Mouse (Mus musculus) testis, adult 2 months (tissue): ENCODE results near the gene Dnaaf5. TPM values are rescaled to one million over a fixed set of nuclear protein-coding genes. Genes with fewer than 3 reads are reported as not detected.

Source experiments
- H3K27ac ChIP-seq: fragments of 200-500 bp; 2 replicates; pipeline ENCODE4 v1.5.1; 2012; ENCODE audit warnings: low read depth, low read length; ENCODE audit not compliant: control insufficient read depth, insufficient read depth
- H3K27me3 ChIP-seq: fragments of 200-500 bp; 2 replicates; pipeline ENCODE4 v1.6.1; 2012; ENCODE audit warnings: mild to moderate bottlenecking, low read length, moderate library complexity; ENCODE audit not compliant: control insufficient read depth, insufficient read depth
- H3K36me3 ChIP-seq: fragments of 200-500 bp; 2 replicates; pipeline ENCODE4 v1.6.1; 2012; ENCODE audit warnings: mild to moderate bottlenecking, low read length; ENCODE audit not compliant: control insufficient read depth, insufficient read depth
- H3K4me1 ChIP-seq: fragments of 200-500 bp; 2 replicates; pipeline ENCODE4 v1.6.1; 2012; ENCODE audit warnings: low read length; ENCODE audit not compliant: control insufficient read depth, insufficient read depth
- H3K4me3 ChIP-seq: fragments of 200-500 bp; 2 replicates; pipeline ENCODE4 v1.5.1; 2012; ENCODE audit warnings: low read depth, mild to moderate bottlenecking, low read length, moderate library complexity, mixed read lengths; ENCODE audit not compliant: control insufficient read depth
- CTCF ChIP-seq: fragments of 200-500 bp; IDR thresholded peaks from 2 replicates; pipeline ENCODE4 v1.5.1; 2012; ENCODE audit warnings: low read depth, mild to moderate bottlenecking, inconsistent platforms, low read length, moderate library complexity; ENCODE audit not compliant: control insufficient read depth, insufficient read depth, insufficient replicate concordance
- POLR2A ChIP-seq: fragments of 200-500 bp; IDR thresholded peaks from 2 replicates; pipeline ENCODE4 v1.6.1; 2012; ENCODE audit warnings: low read depth, mild to moderate bottlenecking, inconsistent platforms, low read length, moderate library complexity; ENCODE audit not compliant: control insufficient read depth
- polyA plus RNA-seq: library from polyadenylated mRNA; depleted of rRNA; stranded (reverse); fragments of >200 nt; gene quantifications from 2 replicates; pipeline ENCODE4 v1.2.3, GENCODE M21; 2012

Gene Dnaaf5
- polyA plus RNA-seq, 1 experiment: 40.4 TPM

DNA sequence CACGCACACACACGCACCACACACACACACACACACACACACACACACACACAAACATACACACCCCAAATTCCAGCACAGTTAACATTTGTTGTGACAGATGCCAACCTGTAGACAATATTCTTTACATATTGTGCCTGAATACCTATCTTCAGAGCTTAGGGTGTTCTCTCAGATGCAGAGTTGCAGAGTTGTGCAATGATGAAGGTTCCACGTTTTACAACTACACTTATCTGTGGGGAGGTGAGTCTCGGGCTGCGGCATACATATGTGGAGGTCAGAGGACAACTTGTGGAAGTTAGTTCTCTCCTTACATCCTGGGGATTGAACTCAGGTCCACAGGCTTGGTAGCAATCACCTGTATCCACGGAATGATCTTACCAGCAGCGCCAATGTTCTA is 34.5 kb upstream of the Dnaaf5 start:
- Histone ChIP-seq H3K27ac (no peak overlapping the region), H3K27me3 (no peaks in the 10 kb centered on the region), H3K4me3 (no peak overlapping the region), H3K36me3 (no peaks in the 10 kb centered on the region), H3K4me1 (peaks cover 2% of the 10 kb centered on the region; the same call in 1 of the 2 replicates)
- TF ChIP-seq POLR2A: no peak
- TF ChIP-seq CTCF: no peak

- Histone ChIP-seq H3K27ac (no peak overlapping the region), H3K4me1 (peaks cover 2% of the 10 kb centered on the region; the same call in 1 of the 2 replicates), H3K27me3 (no peaks in the 10 kb centered on the region), H3K4me3 (no peak overlapping the region), H3K36me3 (no peaks in the 10 kb centered on the region)
- TF ChIP-seq CTCF (no peak), POLR2A (no peak)
Measured at GRCm38 (mm10) chr5:139118139-139118960, 31.7 kb upstream of the Dnaaf5 start.

DNA sequence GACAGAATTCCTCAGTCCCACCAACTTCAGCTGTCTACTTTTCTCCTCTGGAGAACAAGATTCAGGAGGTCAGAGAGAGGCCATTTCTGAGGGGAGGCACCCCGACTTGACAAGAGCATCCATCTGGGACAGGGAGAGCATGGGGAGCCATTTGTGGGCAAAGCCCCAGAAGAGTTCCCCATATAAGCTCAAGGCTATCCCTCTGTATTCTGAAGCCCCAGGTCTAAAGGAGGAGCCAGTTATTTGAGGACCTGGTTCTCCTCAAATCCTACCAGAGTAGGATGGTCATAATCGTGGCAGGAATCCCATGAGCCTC is 31.1 kb upstream of the Dnaaf5 start:
- H3K4me3 ChIP-seq: no peak overlapping the region
- no peaks in the 10 kb centered on the region for H3K27me3 ChIP-seq
- TF ChIP-seq POLR2A (no peak), CTCF (no peak)
- H3K4me1 ChIP-seq: 0 out of 2 replicates have a peak, but pooled peaks cover 2% of the 10 kb centered on the region
- no peaks in the 10 kb centered on the region for H3K36me3 ChIP-seq
- no peak overlapping the region for H3K27ac ChIP-seq

DNA sequence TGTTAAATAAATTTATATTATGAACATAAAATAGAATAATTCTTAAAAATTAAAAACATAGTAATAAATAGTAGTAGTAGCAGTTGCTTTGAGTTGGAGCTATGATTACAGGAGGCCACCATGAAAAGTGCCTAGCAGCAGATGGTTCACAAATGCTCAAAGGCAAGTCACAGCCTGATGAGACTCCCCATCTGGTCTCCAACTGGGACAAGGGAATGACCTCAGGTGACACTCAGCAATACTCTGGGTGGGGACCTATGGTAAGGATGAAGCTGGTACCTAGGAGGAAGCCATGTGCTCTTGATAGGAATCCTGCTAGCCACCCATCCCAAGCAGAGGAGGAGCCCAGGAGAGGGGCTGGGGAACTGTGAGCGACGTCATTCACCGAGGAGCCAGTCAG is 24.3 kb upstream of the Dnaaf5 start:
- Histone ChIP-seq H3K36me3 (no peaks in the 10 kb centered on the region), H3K27ac (no peak overlapping the region), H3K27me3 (no peaks in the 10 kb centered on the region), H3K4me3 (no peak overlapping the region), H3K4me1 (peaks cover 7% of the 10 kb centered on the region)
- TF ChIP-seq CTCF (no peak), POLR2A (no peak)

DNA sequence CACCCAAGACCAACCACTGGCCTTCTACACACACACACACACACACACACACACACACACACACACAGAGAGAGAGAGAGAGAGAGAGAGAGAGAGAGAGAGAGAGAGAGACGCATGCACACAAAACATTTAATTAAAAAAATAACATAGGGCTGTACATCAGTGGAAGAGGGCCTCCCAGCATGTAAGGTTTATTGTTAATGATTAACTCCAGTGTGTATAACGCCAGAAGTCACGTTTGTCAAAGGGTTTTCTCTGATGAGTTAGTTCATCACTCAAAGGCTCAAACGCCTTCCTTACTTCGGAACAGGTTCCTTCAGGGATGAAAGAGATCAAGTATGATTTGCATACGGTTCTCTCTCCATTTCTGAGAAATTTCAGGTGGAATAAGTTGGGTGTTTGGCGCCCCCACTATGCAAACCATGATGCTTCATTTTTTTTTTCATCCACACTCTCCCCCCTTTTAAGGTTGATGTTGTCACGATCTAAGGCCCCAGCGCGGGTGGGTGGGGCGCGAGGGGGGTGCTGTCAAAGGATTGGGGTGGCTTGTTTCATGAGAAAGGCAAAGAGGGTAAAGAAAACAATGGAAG is 21.5 kb upstream of the Dnaaf5 start:
- Histone ChIP-seq H3K27ac (no peak overlapping the region), H3K4me3 (no peak overlapping the region), H3K4me1 (peaks cover 15% of the 10 kb centered on the region), H3K36me3 (no peaks in the 10 kb centered on the region), H3K27me3 (no peaks in the 10 kb centered on the region)
- TF ChIP-seq POLR2A: no peak

GRCm38 (mm10) chr5:139129078-139129477 is 20.9 kb upstream of the Dnaaf5 start:
- Histone ChIP-seq H3K27ac (no peak overlapping the region), H3K4me3 (no peak overlapping the region), H3K36me3 (no peaks in the 10 kb centered on the region), H3K27me3 (no peaks in the 10 kb centered on the region), H3K4me1 (peaks cover 15% of the 10 kb centered on the region)
- TF ChIP-seq CTCF: no peak
- TF ChIP-seq POLR2A: no peak

DNA sequence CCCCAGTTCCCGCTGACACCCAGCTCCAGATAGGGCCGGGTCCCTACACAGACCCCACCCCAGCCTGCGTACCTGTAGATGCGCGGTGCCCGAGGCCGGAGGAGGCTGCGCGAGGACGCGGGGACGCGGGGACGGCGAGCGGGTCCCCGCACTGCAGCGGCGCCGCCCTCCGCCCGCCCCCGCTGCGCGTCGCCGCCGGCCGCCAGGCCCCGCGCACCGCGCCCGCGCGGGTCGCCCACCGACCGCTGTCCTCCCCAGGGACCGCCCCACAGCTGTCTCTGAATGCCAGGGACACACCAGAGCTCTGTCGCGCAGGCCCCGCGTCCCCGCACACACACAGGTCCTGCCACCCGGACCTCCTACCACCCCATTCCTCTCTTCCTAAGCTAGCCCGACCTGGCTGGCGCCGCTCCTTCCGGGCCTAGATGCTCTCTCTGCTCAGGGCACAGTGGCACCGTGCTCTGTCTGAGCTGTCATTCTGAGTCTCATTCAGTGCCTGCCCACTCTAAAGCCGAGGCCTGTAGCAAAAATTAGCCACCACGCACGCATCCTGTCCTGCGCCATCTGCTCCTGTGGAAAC is 20.4 kb upstream of the Dnaaf5 start:
- TF ChIP-seq CTCF (no peak), POLR2A (no peak)
- Histone ChIP-seq H3K36me3 (no peaks in the 10 kb centered on the region), H3K4me1 (peaks cover 15% of the 10 kb centered on the region), H3K4me3 (peak overlapping the region; percentile 44), H3K27ac (no peak overlapping the region), H3K27me3 (no peaks in the 10 kb centered on the region)

- no peaks in the 10 kb centered on the region for H3K27me3 ChIP-seq
- TF ChIP-seq CTCF (no peak), POLR2A (no peak)
- H3K27ac ChIP-seq: no peak overlapping the region
- H3K4me1 ChIP-seq: peaks cover 15% of the 10 kb centered on the region
- H3K36me3 ChIP-seq: no peaks in the 10 kb centered on the region
- H3K4me3 ChIP-seq: no peak overlapping the region
Measured at GRCm38 (mm10) chr5:139130351-139130750, 19.7 kb upstream of the Dnaaf5 start.
